Mouse (Mus musculus) embryonic facial prominence, embryonic 14.5 days (tissue): ENCODE results near the gene Musk. TPM values are rescaled to one million over a fixed set of nuclear protein-coding genes. Genes with fewer than 3 reads are reported as not detected.

ENCODE experiments used
- ATAC-seq: fragments of 200-750 bp; cut with Nextera tagmentation; 2 replicates; pipeline ENCODE4 v1.8.0; 2017; ENCODE audit warnings: low read depth, moderate number of reproducible peaks, moderate TSS enrichment
- DNase-seq: peaks from one replicate; pipeline ENCODE4 v3.0.0-alpha.2; 2015; ENCODE audit warnings: low spot score
- H3K27ac ChIP-seq: fragments of 300-500 bp; sonication (generic); replicated peaks from 2 replicates; pipeline ENCODE4 v1.5.1; 2014; ENCODE audit warnings: low read depth, mild to moderate bottlenecking, low read length, moderate library complexity
- H3K27me3 ChIP-seq: fragments of 300-500 bp; sonication (generic); replicated peaks from 2 replicates; pipeline ENCODE4 v1.6.1; 2014; ENCODE audit warnings: low read length; ENCODE audit not compliant: control insufficient read depth, insufficient read depth
- H3K36me3 ChIP-seq: fragments of 300-500 bp; sonication (generic); 2 replicates; pipeline ENCODE4 v1.6.1; 2014; ENCODE audit warnings: low read length, mixed read lengths; ENCODE audit not compliant: control insufficient read depth, insufficient read depth
- H3K4me1 ChIP-seq: fragments of 300-500 bp; sonication (generic); 2 replicates; pipeline ENCODE4 v1.6.1; 2014; ENCODE audit warnings: antibody characterized with exemption, low read length; ENCODE audit not compliant: control insufficient read depth, insufficient read depth
- H3K4me2 ChIP-seq: fragments of 300-500 bp; sonication (generic); 2 replicates; pipeline ENCODE4 v1.6.1; 2014; ENCODE audit warnings: low read depth, mild to moderate bottlenecking, low read length, moderate library complexity, mixed read lengths
- H3K4me3 ChIP-seq: fragments of 300-500 bp; sonication (generic); 2 replicates; pipeline ENCODE4 v1.5.1; 2014; ENCODE audit warnings: low read depth, mild to moderate bottlenecking, low read length
- H3K9ac ChIP-seq: fragments of 300-500 bp; sonication (generic); 2 replicates; pipeline ENCODE4 v1.6.1; 2014; ENCODE audit warnings: low read depth, mild to moderate bottlenecking, low read length, moderate library complexity, mixed read lengths
- H3K9me3 ChIP-seq: fragments of 300-500 bp; sonication (generic); 2 replicates; pipeline ENCODE4 v1.6.1; 2016; ENCODE audit warnings: low read length; ENCODE audit not compliant: control insufficient read depth
- WGBS: fragments of 180-500 bp; shearing (Covaris S2); extraction: QIAGEN DNeasy Blood & Tissue Kit; methylation state at CpG from one replicate; pipeline ENCODE4 v1.1.7; 2014; 5-methylcytosine and 5-hydroxymethylcytosine counted together
- polyA plus RNA-seq: library from polyadenylated mRNA; unstranded; fragments of >200 nt; fragmentation: Nextera tagmentation; extraction: Ambion mirVana; gene quantifications from 2 replicates; pipeline ENCODE4 v1.2.1, GENCODE M21; 2014

Musk gene
- polyA plus RNA-seq, 1 experiment from 2014 or later = 11.8 TPM

- no peak overlapping the region for H3K27ac ChIP-seq
- H3K4me2 ChIP-seq = no peak overlapping the region
- no peaks in the 10 kb centered on the region for H3K27me3 ChIP-seq
- no peaks in the 10 kb centered on the region for H3K36me3 ChIP-seq
- DNase-seq = no peak
- peaks cover 15% of the 10 kb centered on the region for H3K4me1 ChIP-seq
- 92% methylated on average over 1 of the region's 1 CpGs for WGBS
- H3K9ac ChIP-seq = no peak overlapping the region
- no peak overlapping the region for H3K4me3 ChIP-seq
- no peak for ATAC-seq
- no peaks in the 10 kb centered on the region for H3K9me3 ChIP-seq
Observed at GRCm38 (mm10) chr4:58270956-58271355, 14.8 kb upstream of the Musk start.

GRCm38 (mm10) chr4:58271504-58272162 lies 14.1 kb upstream of the Musk start:
- Histone ChIP-seq H3K9ac (no peak overlapping the region), H3K36me3 (no peaks in the 10 kb centered on the region), H3K27me3 (no peaks in the 10 kb centered on the region), H3K4me2 (no peak overlapping the region), H3K4me1 (peaks cover 18% of the 10 kb centered on the region), H3K9me3 (no peaks in the 10 kb centered on the region), H3K27ac (peak overlapping the region; percentile 71), H3K4me3 (no peak overlapping the region)
- peak; percentile 47; the same call in 1 of the 2 replicates for ATAC-seq
- DNase-seq = peak; percentile 84
- 28% methylated on average over 10 of the region's 10 CpGs for WGBS

DNA sequence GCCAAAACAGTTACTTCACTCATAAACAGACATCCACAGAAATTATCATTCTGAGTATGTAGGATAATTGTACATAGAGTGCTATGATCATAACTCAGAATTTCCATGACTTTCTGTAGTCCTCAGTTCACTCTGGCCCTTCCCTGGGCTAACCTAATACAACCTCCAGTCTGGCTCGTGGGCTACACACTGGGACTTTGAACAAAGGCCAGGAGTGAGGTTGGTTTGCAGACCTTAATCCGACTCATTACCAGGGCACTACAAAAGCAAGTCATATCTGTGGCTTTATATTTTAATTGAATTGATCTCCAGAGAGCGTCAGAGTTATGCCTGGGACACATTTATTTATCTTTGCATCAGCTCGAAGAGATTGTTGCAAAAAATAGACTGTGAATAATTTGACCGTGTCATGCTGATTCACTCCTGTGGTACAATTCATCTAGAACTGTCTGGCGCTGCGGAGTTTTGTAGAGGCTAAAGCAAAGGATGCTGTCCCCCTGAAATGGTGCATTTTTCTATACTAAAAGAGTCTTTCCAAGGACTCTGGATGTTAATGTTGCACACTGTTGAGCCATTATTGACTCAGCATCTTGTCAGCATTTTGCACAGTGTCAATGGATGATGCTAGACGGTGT lies 10.4 kb upstream of the Musk start:
- Histone ChIP-seq H3K9me3 (no peaks in the 10 kb centered on the region), H3K36me3 (no peaks in the 10 kb centered on the region), H3K27ac (no peak overlapping the region), H3K4me2 (no peak overlapping the region), H3K4me1 (peaks cover 18% of the 10 kb centered on the region), H3K9ac (no peak overlapping the region), H3K4me3 (no peak overlapping the region), H3K27me3 (no peaks in the 10 kb centered on the region)
- DNase-seq = peak; percentile 17
- WGBS = 58% methylated on average over 8 of the region's 8 CpGs
- no peak for ATAC-seq

- ATAC-seq = no peak
- no peak overlapping the region for H3K9ac ChIP-seq
- no peaks in the 10 kb centered on the region for H3K36me3 ChIP-seq
- H3K27ac ChIP-seq = no peak overlapping the region
- no peaks in the 10 kb centered on the region for H3K9me3 ChIP-seq
- H3K4me3 ChIP-seq = no peak overlapping the region
- WGBS = 68% methylated on average over 6 of the region's 6 CpGs
- DNase-seq = peak; percentile 84
- H3K27me3 ChIP-seq = no peaks in the 10 kb centered on the region
- no peak overlapping the region for H3K4me2 ChIP-seq
- H3K4me1 ChIP-seq = 0 out of 2 replicates have a peak, but pooled peaks cover 3% of the 10 kb centered on the region
Observed at GRCm38 (mm10) chr4:58278368-58278767, 7.4 kb upstream of the Musk start.

DNA sequence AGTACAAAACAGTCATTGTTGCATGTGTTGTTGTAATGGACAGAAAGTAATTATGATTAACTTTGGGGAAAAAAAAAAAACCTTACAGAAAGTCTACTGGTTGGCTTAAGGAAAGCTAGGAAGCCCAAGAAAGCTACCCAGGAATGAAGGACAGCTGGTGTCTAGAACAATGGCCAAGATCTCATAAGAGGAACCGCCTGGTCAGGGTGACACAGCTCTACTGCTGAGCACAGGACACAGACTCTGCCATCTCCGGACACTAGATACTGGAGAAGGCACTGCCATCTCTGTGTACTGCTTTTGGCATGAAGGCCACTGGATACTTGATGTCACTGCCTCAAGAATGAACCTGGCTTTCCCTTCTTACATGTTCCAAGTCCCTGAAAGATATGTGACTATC lies 5.6 kb upstream of the Musk start:
- H3K9ac ChIP-seq = no peak overlapping the region
- H3K36me3 ChIP-seq = no peaks in the 10 kb centered on the region
- 91% methylated on average over 2 of the region's 2 CpGs for WGBS
- no peak overlapping the region for H3K4me2 ChIP-seq
- no peak for DNase-seq
- ATAC-seq = no peak
- H3K9me3 ChIP-seq = no peaks in the 10 kb centered on the region
- 0 out of 2 replicates have a peak, but pooled peaks cover 3% of the 10 kb centered on the region for H3K4me1 ChIP-seq
- H3K4me3 ChIP-seq = no peak overlapping the region
- no peaks in the 10 kb centered on the region for H3K27me3 ChIP-seq
- no peak overlapping the region for H3K27ac ChIP-seq

GRCm38 (mm10) chr4:58286368-58287090 lies 769 bp downstream of the Musk start:
- peak overlapping the region; percentile 17 for H3K4me3 ChIP-seq
- no peaks in the 10 kb centered on the region for H3K27me3 ChIP-seq
- H3K9ac ChIP-seq = no peak overlapping the region; the same call in 1 of the 2 replicates
- peak overlapping the region; percentile 75 for H3K27ac ChIP-seq
- 18% methylated on average over 9 of the region's 9 CpGs for WGBS
- ATAC-seq (no peak), DNase-seq (peak; percentile 84)
- peaks cover 6% of the 10 kb centered on the region for H3K4me1 ChIP-seq
- H3K4me2 ChIP-seq = peak overlapping the region; percentile 43
- H3K9me3 ChIP-seq = no peaks in the 10 kb centered on the region
- H3K36me3 ChIP-seq = no peaks in the 10 kb centered on the region

DNA sequence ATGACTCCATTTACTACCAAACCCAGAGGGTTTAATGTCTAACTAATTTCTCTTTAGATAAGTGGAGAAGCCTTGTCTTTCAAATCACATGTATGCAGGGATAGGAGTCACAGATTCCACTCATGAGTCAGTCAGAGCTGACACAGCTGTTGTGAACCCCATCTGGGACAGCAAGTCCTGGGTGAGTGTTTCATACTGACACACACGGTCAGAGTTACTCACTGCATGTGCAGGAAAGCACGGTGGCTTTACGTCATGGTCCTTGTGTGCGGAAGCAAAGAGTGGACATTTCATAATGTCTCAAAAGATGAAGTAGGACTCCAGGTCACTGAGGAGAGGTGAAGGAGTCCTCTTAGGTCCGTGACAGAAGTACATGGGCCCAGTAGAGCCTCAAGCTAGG lies 3.0 kb downstream of the Musk start:
- Histone ChIP-seq H3K4me3 (no peak overlapping the region), H3K27me3 (no peaks in the 10 kb centered on the region), H3K27ac (no peak overlapping the region; the same call in 1 of the 2 replicates), H3K4me2 (no peak overlapping the region), H3K9me3 (no peaks in the 10 kb centered on the region), H3K9ac (no peak overlapping the region), H3K36me3 (no peaks in the 10 kb centered on the region), H3K4me1 (peaks cover 6% of the 10 kb centered on the region)
- DNase-seq (peak; percentile 55), ATAC-seq (no peak)
- WGBS = 71% methylated on average over 5 of the region's 5 CpGs

GRCm38 (mm10) chr4:58291828-58292227 lies 6.1 kb downstream of the Musk start:
- 7% methylated on average over 1 of the region's 1 CpGs for WGBS
- H3K4me1 ChIP-seq = peaks cover 4% of the 10 kb centered on the region
- H3K27ac ChIP-seq = no peak overlapping the region
- H3K4me2 ChIP-seq = no peak overlapping the region
- H3K4me3 ChIP-seq = no peak overlapping the region
- no peaks in the 10 kb centered on the region for H3K9me3 ChIP-seq
- no peak for ATAC-seq
- no peaks in the 10 kb centered on the region for H3K36me3 ChIP-seq
- no peak for DNase-seq
- H3K27me3 ChIP-seq = no peaks in the 10 kb centered on the region
- no peak overlapping the region for H3K9ac ChIP-seq
